ENCODE assay signal across 10 mouse cellular contexts in genomic region chr13:37873125-37873891, GRCm38 (mm10).
A peak's percentile ranks its signal among the peaks of the same experiment; 100 is the strongest.
DNase-seq lines count a peak whose midpoint lies in the region; ATAC-seq lines count a peak whose summit lies in the region.
"Had no signal": no experiment of that assay in that cellular context is flagged by ENCODE, and none has a peak within 500 bp of the region (broad histone marks: within the 10 kb centered on the region; RNA-seq: fewer than 3 reads in every experiment).

No protein-coding gene starts in this region.

- peak; percentile 88 for ATAC-seq in granulocyte monocyte progenitor cell, adult 5-6 weeks (replicated peaks; ENCODE audit: poor library complexity, severe bottlenecking)
- peak; percentile 91 for ATAC-seq in megakaryocyte, adult 5-6 weeks (ENCODE audit: poor library complexity, severe bottlenecking)
- ATAC-seq in inflammation-experienced regulatory T-cells, adult 6 months, result no peak

- no peaks in the 10 kb centered on the region for H3K9me3 ChIP-seq in heart, embryonic 10.5 days

- peaks cover 56% of the 10 kb centered on the region for H3K4me1 ChIP-seq in heart, embryonic 10.5 days

- intact Hi-C loops in heart, postnatal 36 days (cut with DNase I), result no loop called here

- 69% methylated on average over 7 of the region's 7 CpGs for WGBS in heart, embryonic 10.5 days

- peak; percentile 79 for DNase-seq in heart, embryonic 10.5 days (ENCODE audit: low spot score)
- DNase-seq in heart, postnatal 36 days, result no peak
- DNase-seq in A20 (ENCODE audit: low read depth, low spot score), result peak; percentile 78
- DNase-seq in frontal cortex, postnatal 14 days (ENCODE audit: low spot score in 2 of 2), result no peak
- DNase-seq in adrenal gland, postnatal 10 days, result no peak
- DNase-seq: cerebellum, adult 11-12 months; kidney, adult 11 months had no signal

- H3K36me3 ChIP-seq in heart, embryonic 10.5 days, result no peaks in the 10 kb centered on the region

- no peak overlapping the region for H3K4me3 ChIP-seq in heart, embryonic 10.5 days

- H3K27me3 ChIP-seq in heart, embryonic 10.5 days (ENCODE audit: insufficient read depth, poor library complexity, severe bottlenecking), result no peaks in the 10 kb centered on the region

- peak overlapping the region; percentile 25 for H3K27ac ChIP-seq in heart, embryonic 10.5 days

Comparison
In these comparisons a context has a peak if more than half of its experiments do, and no peak if none do; other contexts are left out.
1. DNase-seq: peak in heart, embryonic 10.5 days (single experiment) and A20 (single experiment); none in heart, postnatal 36 days (0 of 2), frontal cortex, postnatal 14 days (0 of 2) and adrenal gland, postnatal 10 days (single experiment).